Mouse (Mus musculus): Measurements from ENCODE around the gene St6galnac5. TPM values are rescaled to one million over a fixed set of nuclear protein-coding genes. Genes with fewer than 3 reads are reported as not detected.

The St6galnac5 gene
- total RNA-seq, 2 experiments from 2014 or later, result 0.07 TPM; not detected in 1

GRCm38 (mm10) chr3:152951634-152952545 is 30.2 kb downstream of the St6galnac5 start:
- ATAC-seq (ENCODE audit: poor library complexity, severe bottlenecking), result peak; percentile 66

GRCm38 (mm10) chr3:152950914-152951313 is 31.1 kb downstream of the St6galnac5 start:
- ATAC-seq (ENCODE audit: poor library complexity, severe bottlenecking), result no peak

DNA sequence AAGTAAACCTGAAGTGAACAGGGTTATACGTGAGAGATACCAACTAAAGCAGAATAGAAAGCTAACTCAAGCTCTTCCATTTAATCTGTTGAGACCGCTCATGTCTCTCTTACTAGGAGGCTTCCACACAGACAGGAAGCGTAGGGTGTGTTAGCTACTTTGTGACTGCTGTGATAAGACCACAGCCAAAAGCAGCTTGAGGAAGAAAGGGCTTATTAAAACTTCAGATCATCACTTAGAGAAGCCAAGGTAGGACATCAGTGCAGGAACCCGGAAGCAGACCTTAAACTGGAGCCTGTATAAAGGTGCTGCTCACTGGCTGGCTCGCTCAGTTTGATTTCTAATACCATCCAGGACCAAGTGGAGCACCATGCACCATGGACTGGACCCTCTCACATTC is 31.7 kb downstream of the St6galnac5 start:
- peak; percentile 22; the same call in 1 of the 2 replicates for ATAC-seq (ENCODE audit: poor library complexity, severe bottlenecking)

- no peak for ATAC-seq (ENCODE audit: poor library complexity, severe bottlenecking)
These were observed 32.7 kb downstream of the St6galnac5 start for GRCm38 (mm10) chr3:152949233-152949777.

GRCm38 (mm10) chr3:152948556-152948955 is 33.5 kb downstream of the St6galnac5 start:
- peak; percentile 58; the same call in 1 of the 2 replicates for ATAC-seq (ENCODE audit: poor library complexity, severe bottlenecking)

- no peak for ATAC-seq (ENCODE audit: poor library complexity, severe bottlenecking)
These were observed 34.9 kb downstream of the St6galnac5 start for GRCm38 (mm10) chr3:152947031-152947640.

- ATAC-seq (ENCODE audit: poor library complexity, severe bottlenecking), result no peak
These were observed 37.3 kb downstream of the St6galnac5 start for GRCm38 (mm10) chr3:152944766-152945165.

GRCm38 (mm10) chr3:152942985-152943384 is 39.1 kb downstream of the St6galnac5 start:
- ATAC-seq (ENCODE audit: poor library complexity, severe bottlenecking), result peak; percentile 65

DNA sequence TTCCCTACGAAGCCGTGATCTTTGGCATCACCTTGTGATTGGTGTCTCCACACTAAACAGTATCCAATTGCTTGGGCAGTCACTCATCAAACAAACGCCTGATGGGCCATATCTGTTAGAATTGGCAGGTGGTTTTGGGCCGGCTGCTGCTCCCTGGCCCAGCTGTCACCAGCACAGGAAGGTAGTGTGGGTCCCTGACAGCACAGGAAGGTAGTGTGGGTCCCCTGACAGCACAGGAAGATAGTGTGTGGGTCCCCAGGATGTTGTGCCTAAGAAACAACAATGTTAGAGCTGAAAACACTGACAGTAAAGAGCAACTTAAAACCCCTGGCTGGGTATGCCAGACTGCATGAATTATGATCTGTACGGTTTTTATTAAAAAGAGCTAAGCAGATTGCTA is 40.4 kb downstream of the St6galnac5 start:
- ATAC-seq (ENCODE audit: poor library complexity, severe bottlenecking), result no peak

GRCm38 (mm10) chr3:152936313-152936712 is 45.7 kb downstream of the St6galnac5 start:
- ATAC-seq (ENCODE audit: poor library complexity, severe bottlenecking), result no peak

DNA sequence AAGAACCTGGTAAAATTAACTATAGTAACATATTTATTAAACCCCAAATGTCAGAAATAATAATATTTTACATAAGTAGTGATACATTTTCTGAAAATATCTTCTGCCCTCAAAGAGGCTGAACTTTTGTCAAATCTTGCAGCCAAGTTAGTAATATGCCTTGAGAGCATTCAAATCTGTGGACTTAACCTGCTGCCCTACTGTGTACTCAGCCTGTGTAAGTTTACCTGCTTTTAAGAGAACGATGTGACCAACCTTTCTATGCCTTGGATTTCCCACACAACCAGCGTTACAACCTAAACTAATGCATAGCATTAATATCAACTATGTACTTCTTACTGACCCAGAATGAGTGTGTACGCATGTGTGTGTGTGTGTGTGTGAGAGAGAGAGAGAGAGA is 48.3 kb downstream of the St6galnac5 start:
- no peak for ATAC-seq (ENCODE audit: poor library complexity, severe bottlenecking)

- ATAC-seq (ENCODE audit: poor library complexity, severe bottlenecking), result no peak
These were observed 49.5 kb downstream of the St6galnac5 start for GRCm38 (mm10) chr3:152932544-152932943.

- peak; percentile 29 for ATAC-seq (ENCODE audit: poor library complexity, severe bottlenecking)
These were observed 50.0 kb downstream of the St6galnac5 start for GRCm38 (mm10) chr3:152932096-152932495.

GRCm38 (mm10) chr3:152931354-152931753 is 50.7 kb downstream of the St6galnac5 start:
- ATAC-seq (ENCODE audit: poor library complexity, severe bottlenecking), result no peak

- ATAC-seq (ENCODE audit: poor library complexity, severe bottlenecking), result no peak
These were observed 52.2 kb downstream of the St6galnac5 start for GRCm38 (mm10) chr3:152929788-152930281.

DNA sequence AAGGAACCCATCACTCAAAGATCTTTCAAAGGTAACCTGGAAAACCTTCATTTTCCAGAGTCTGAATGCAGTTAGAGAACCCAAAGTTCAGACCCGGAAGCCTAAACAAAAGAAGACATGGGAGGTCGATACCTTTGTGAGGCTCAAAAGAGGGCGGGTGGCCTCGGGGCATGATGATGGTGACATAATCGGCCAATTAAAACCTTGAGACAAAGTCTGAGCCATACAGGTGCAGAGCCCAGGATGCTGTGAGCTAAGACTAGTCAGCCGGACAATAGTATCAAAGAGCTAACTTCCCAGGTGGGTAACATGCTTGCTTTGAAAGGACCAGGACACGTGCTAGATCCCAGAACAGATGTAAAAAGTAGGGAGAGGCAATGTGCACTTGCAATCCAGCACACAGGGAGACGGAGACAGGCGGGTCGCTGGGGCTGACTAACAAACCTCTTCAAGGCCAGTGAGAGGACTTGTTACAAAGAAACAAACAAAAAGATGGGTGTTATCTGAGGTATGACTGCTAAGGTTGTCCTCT is 52.7 kb downstream of the St6galnac5 start:
- no peak for ATAC-seq (ENCODE audit: poor library complexity, severe bottlenecking)

- peak; percentile 72 for ATAC-seq (ENCODE audit: poor library complexity, severe bottlenecking)
These were observed 53.6 kb downstream of the St6galnac5 start for GRCm38 (mm10) chr3:152928287-152928975.

- peak; percentile 64 for ATAC-seq (ENCODE audit: poor library complexity, severe bottlenecking)
These were observed 55.9 kb downstream of the St6galnac5 start for GRCm38 (mm10) chr3:152926166-152926565.

GRCm38 (mm10) chr3:152925364-152925763 is 56.7 kb downstream of the St6galnac5 start:
- ATAC-seq (ENCODE audit: poor library complexity, severe bottlenecking), result no peak; the same call in 1 of the 2 replicates

DNA sequence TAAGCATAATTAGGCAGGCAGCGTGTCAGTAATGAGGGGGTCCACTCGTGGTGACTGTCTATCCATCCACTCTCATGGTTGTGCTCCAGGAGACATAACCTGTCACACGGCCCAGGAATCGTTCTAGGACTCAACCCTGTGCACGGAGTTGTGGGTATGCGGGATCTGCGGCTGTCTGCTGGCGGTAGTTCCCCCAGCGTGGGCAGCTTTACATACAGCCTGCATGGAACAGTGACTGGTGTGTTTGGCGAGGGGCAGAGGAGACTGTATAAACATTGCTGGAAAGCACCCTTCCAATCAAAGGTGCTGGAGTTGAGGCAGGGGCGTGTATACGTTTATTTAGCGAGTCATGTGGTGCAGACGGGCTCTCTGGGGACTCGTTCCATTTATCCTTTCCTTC is 58.5 kb downstream of the St6galnac5 start:
- no peak for ATAC-seq (ENCODE audit: poor library complexity, severe bottlenecking)

DNA sequence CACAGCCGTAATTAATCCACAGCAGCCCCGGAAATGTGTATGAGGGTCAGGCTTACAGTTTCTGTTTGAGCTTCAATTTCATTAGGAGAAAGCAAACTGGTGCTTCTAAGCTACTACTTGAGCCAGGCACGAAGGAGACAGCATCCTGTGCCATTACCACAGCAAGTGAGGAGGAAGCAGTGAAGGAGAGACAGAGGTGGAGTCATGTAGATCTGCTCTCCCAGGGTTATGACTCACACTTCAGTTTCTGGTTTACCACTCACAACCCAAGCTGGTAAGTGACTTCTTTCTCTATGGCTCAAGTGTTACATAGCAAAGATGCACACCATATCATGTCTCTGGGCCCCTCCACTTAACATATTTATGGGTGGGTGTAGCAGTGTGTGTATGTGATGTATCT is 61.7 kb downstream of the St6galnac5 start:
- ATAC-seq (ENCODE audit: poor library complexity, severe bottlenecking), result peak; percentile 82

Data from megakaryocyte, adult 5-6 weeks (primary cell).